Mouse (Mus musculus): ENCODE data around the gene Stk25.

Stk25 gene

GRCm38 (mm10) chr1:93668791-93669548, 10.5 kb upstream of the Stk25 start:
- DNase-seq, result peak; percentile 43

GRCm38 (mm10) chr1:93667760-93668400, 9.4 kb upstream of the Stk25 start:
- DNase-seq, result no peak

DNA sequence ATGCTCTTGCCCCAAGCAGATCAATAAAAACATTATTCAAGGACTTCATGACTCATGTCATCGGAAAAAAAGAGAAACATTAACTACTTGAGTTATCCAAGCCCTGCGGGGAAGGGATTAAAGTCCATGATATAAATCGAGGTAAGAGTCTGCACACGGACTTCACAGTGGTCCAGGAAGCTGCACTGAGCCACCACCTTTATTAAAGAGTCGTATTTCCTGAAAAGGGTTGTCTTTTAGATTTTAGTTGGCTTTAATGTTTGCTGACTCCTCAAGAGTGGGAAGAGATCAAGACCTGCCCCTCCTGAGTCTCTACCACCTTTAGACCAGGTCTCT, 1.5 kb downstream of the Stk25 start:
- DNase-seq, result no peak

GRCm38 (mm10) chr1:93656325-93657024, 2.0 kb downstream of the Stk25 start:
- no peak for DNase-seq

DNA sequence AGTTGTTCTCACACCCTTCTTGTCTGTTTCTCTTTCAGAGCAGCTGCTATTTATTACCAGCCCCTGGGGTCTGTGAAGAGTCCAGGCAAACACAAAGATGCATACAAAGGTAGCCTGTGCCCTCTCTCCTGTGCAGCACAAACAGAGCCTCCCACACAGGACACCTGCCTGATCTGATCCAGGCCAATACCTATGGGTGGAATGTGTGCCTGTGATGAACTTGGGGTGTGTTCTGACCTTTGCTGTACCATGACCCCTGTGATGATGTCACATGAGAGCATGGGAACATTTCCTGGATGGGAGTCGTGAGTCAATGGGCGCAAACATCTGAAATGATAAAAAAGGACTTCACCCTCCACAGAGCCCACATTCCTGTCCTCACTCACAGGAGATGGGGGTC, 3.7 kb downstream of the Stk25 start:
- no peak for DNase-seq

DNA sequence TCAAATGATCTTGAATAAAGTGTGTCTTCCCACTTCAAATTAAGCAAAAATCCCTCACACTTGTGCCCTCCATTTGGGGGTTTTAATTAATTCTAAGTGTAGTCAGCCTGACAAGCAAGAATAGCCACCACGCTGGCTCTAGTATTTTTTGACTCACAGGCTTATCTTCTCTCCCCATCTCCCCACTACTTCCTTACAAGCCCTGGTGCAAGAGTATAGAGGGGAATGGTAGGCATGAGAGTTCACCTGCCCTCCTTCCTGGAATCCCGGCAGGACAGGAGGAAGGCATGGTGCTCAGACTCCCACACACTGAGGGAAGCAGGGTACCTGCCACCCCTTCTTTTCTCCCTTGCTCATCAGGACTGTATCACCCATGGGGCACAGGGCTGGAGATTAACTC, 4.2 kb downstream of the Stk25 start:
- DNase-seq, result no peak

DNA sequence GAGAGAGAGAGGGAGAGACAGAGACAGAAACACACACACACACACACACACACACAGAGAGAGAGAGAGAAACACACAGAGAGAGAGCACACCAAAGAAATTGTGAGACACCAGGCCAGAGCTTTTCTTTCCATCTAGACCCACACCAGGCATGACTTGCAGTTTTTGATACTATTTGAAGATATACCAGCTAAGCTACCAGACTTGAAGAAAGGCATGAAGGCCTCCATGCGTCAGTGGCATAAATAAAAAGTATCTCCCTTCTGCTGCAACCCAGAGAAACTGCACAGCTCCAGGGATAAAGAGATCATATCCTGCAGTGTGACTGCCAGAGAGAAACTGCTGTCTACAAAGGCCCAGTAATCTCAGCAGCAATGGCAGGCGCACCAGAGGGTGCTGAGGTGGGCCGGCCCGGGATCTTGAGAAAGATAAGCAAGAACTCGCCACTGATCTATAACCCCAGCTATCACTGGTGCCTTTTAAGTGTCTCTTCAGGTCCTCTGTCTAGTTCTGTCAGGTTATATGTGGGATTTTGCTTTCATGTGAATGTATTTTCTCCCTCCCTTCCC, 8.8 kb downstream of the Stk25 start:
- no peak for DNase-seq

DNA sequence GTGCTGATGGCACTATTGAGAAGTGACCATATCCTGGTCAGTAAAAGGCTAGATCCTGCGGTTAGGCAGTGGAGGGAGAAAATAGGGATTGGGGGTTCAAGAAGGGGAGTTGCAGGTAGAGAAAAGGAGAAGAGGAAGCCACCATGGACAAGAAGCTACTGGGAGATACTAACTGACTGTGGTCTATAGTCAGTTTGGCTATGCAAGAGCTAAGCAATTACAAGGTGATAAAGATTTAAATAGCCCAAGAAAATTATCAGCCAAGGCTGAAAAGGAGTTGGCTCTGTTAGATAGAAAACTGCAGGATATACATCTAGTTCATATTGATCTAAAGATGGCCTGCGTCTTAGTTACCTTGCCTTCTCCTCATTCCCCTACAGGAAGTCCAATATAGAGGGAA, 15.8 kb downstream of the Stk25 start:
- DNase-seq, result no peak

DNA sequence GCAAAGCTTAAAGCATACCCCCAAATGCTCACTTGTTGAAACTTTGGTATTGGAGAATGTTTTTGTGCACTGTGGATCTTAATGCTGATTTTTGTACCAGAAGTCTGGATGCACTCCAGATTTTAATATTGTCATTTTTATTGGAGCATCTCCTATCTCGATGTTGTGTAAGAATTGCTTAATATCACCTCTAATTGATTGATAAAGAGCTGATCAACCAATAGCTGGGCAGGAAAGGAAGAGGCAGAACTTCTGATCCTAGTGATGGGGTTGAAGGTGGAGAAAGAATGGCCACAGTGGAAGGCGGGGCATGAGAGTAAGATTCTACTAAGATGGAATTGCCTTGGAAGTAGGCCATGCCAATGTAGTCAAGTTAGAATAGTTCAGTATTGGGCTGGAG, 16.5 kb downstream of the Stk25 start:
- no peak for DNase-seq

DNA sequence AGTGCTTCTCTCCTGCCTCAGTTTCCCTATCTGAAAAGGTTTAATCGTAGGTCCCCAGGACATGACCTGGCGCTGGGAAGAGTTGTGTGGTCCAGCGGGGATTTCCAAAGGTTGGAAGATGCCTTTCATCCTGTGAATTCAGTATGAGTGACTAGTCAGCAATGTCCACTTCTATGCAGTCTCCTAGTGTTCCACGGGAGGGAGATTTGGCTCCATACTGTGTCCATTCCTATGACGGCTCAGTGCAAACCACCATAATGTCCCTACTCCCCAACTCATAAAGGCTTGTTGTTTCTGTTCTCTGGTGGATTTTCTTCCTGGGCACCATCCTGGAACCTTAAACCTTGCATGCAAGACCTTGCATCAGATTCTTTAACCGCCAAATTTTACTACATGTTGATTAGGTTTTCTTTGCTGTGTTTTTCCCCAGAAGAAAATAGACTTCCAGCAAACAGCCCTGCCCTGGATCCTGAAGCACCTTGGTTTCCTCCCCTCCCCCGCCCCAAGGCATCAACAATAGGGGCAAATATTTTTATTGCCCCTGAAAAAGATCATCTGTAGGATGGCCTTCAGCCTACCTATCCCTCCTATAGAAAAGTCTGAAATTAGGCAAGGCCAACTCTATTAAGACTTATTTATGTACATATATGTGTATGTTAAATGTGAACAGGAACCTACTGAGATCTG, 22.1 kb downstream of the Stk25 start:
- DNase-seq, result no peak

DNA sequence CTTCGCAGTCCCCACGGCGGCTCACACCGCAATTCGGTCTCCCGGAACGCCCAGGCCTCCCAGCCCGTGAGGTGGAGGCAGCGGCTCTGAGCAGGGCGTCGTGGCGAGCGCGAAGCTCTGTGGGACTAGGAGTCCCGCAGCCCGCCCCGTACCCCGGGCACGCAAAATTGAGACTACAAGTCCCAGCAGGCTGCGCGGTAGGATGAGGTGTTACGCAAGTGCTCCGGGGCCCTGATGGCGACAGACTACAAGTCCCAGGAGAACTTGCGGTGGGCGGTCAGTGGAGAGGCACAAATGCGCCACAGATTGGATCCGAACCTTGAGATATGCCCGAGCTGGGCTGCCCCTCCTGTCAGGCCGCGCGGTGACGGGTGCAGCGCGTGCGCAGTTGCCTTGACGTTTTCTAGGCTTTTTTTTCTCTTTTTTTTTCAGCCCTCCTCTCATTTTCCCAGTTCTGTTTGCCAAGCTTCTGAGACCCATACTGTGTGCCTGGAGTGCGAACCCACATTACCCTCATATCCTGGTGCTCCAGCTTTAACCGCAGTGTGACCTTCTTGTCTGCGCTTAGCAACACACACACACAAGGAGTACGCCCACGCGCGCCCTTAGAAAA, 22.8 kb downstream of the Stk25 start:
- peak; percentile 99 for DNase-seq

- no peak for DNase-seq
Observed at GRCm38 (mm10) chr1:93635091-93635579, 23.3 kb downstream of the Stk25 start.

GRCm38 (mm10) chr1:93634481-93634891, 24.0 kb downstream of the Stk25 start:
- peak; percentile 41 for DNase-seq

GRCm38 (mm10) chr1:93632723-93633122, 25.7 kb downstream of the Stk25 start:
- no peak for DNase-seq

DNA sequence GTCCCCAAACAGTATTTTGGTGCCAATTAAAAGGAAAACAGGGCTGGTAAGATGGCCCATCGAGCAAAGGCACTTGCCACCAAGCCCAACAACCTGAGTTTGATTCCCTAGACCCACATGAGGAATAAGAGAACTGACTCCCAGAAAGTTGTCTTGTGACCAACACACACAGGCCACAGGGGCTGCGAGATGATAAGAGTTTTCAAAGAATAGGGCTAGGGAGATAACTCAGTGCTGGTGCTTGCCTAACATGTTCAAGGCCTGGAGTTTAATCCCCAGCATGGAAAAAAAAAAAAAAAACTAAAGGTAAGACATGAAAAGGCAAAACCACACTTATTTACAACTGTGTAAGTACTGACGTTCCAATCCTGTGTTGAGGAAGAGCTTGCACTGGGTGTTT, 27.7 kb downstream of the Stk25 start:
- no peak for DNase-seq

- no peak for DNase-seq
Observed at GRCm38 (mm10) chr1:93624502-93624901, 34.0 kb downstream of the Stk25 start.

- DNase-seq, result no peak
Observed at GRCm38 (mm10) chr1:93618948-93619347, 39.5 kb downstream of the Stk25 start.

DNA sequence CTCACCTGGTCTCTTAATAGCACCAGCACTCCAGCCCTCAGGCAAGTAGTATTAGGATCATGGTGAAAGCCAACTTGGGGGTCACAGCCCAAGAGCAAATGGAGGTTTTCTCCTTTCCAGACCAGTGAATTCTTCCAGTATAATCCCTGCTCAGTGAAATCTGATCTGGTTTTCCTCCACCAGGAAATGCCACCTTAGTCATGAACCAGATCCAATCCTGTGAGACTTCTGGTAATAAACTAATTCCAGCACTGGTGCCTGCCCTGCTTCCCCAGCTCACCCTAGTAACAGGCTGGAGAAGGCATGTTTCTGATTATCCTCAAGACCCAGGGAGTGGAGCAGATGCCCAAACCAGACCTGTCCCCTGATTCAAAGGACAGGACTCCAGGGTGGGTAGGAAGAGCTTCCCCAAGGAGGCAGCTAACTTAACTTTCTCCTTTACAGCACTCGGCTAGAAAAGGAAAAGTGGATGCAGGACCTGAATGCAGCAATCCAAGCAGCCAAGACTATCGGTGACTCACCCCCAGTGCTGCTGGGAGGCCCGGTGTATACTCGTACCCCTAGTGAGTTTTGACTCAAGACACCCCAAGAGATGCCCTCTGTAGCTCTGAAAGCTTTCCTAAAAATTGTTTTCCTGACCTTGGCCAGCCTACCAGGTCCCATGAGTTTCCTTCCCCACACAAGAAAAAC, 40.3 kb downstream of the Stk25 start:
- no peak for DNase-seq

DNA sequence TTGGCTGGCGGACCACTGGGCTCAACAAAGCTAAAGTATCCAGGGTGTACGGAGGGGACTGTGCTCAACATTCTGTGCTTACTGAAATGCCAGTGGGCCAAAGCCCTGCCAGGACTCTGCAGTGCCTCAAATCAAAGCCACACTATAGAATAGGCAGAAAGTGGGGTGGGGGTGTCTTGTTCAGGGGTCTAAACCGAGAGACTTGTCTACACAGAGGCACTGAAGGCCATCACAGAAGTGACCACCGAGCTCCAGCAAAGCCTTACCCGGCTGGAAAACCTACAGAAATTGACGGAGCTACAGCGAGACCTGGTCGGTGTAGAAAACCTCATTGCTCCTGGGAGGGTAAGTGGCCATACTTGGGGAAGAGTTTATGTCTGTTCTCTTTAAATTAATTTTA, 48.7 kb downstream of the Stk25 start:
- DNase-seq, result no peak

DNA sequence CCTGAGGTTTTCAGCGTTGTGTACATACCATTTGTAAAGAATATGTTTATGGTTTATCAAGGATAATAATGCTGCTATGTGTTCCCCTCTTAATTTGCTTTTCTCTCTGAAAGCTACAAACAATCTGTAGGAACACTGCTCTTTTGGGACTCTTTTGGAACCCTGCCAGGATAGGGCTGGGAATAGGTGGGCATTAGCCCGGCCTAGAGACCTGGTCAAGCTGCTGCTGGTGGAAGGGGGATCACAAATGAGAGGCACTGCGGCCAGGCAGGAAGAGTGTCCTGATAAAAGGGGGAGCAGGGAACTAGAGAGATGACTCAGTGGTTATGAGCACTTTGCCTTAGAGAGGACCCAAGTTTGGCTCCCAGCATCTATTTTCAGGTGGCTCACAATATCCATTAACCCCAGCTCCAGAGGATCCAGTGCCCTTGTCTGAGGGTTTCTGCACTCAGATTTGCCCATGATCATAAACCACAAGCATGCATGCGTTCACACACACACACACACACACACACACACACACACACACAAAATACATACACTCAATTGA, 49.7 kb downstream of the Stk25 start:
- DNase-seq, result no peak

All from right cerebral cortex, postnatal 25 days (tissue).